Mouse (Mus musculus) adrenal gland, adult 18-20 months (tissue): ENCODE data around the gene Agfg1. TPM values are rescaled to one million over a fixed set of nuclear protein-coding genes. Genes with fewer than 3 reads are reported as not detected.
"Not testable (repeated sequence)": the region's sequence is repeated elsewhere in the genome, so short reads cannot be mapped to it uniquely, and the experiment has no call there.

Experiments
- DNase-seq, 2 experiments: peaks; one replicate each; pipeline ENCODE4 v3.0.0; 2021 to 2022; ENCODE audit warnings: low spot score in 2 of 2
- microRNA-seq, 2 experiments: library from miRNA; unstranded; fragments of <30 nt; microRNA quantifications; one replicate each; pipeline ENCODE4 v1.2.0; 2021; ENCODE audit warnings: borderline number of aligned reads in 2 of 2
- total RNA-seq, 2 experiments: library from RNA; stranded (reverse); gene quantifications; 1 replicate in 1 of 2; 2 replicates in 1 of 2; pipeline ENCODE4 v1.2.3; 2021

The Agfg1 gene
- total RNA-seq, 2 experiments from 2014 or later = 47.9 to 54.4 TPM

DNA sequence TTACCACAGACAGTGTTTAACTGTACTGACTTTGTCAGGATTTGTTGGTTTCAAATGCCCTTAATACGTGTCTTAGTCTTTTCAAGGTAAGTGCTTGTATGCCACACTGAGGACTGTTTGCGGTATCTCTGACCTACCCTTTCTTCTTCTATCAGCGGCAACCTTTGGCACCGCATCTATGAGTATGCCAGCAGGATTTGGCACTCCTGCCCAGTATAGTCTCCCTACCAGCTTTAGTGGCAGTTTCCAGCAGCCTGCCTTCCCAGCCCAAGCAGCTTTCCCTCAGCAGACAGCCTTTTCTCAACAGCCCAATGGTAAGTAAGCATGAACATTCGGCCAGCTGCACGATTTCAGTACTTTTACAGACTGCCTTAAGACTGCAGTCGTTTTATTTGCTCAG lies 54.0 kb downstream of the Agfg1 start:
- DNase-seq = no peak

DNA sequence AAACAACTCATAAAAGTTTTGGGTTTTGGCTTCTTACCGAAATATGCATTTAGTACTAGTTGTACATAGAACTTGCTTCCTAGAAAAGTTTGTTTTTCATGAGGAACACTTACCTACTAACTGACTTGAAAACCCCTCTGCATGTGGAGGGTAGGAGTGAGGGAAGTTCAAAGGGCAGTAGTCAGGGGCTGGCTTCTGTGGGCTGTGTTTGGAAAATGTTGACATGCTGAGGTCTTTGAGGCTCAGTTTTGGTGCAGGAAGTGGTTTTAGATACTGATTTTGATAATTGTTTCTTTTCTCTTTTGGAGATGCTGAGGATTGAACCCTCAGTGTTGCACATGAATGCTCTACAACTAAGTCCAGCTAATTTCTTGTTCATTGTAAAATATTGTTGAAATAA lies 61.3 kb downstream of the Agfg1 start:
- no peak for DNase-seq

DNA sequence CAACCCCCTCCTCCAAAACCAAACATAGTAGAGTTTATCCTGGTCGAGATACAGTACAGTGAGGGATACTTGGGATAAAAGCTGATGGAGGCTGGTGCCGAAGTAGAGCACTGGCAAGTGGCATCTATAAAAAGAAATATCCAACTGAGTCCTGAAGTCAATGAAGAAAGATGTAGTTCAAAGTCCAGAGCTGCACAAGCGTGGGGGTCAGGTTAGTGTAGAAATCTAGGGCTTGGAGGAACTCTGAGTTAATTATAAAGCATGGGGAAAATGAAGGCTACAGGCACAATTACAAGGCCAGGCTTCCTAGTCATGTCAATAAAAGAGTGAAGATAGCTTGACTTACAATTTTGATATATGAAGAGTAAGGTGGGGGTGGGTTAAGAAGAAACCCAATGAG lies 61.9 kb downstream of the Agfg1 start:
- no peak for DNase-seq

DNA sequence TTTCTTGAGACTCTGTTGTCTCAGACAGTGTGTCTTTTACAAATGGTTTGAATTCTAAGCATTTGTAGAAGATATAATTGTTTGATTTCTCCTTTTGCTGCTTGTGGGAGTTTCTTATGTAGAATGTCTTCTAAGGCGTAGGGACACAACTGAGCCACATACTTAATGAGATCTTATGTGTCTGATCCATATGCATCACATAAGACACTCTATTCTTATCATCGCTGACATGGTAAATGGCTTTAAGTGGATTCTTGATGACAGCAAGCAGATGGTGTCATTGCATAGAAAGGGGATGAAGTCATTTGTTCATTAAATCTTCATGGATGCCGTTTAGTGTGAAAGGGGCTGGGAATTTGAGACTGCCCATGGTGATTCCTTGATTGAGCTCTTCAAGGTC lies 66.6 kb downstream of the Agfg1 start:
- DNase-seq = no peak

DNA sequence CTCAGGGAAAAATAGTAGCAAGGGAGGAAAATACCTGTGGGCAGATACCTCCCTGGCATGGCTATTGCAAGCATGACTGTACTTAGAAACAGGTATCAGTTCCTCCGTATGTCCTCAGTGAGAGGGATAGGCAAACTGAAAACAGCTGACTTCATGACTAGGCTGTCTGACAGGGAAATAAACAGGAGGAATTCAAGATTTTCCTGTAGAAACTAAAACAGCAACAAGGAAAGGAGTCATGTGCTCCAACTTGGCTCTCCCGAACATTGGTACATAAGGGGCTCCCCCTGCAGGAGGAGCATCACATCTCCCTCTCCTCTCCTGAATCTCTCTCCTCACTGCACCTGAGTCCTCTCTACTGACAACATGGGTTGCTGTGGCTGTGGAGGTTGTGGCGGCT lies 73.7 kb downstream of the Agfg1 start, which contains the start of gene A030005L19Rik:
Gene A030005L19Rik, plus strand, starts transcription at position 301 of the 400 bp plus-strand sequence.
- DNase-seq = no peak

DNA sequence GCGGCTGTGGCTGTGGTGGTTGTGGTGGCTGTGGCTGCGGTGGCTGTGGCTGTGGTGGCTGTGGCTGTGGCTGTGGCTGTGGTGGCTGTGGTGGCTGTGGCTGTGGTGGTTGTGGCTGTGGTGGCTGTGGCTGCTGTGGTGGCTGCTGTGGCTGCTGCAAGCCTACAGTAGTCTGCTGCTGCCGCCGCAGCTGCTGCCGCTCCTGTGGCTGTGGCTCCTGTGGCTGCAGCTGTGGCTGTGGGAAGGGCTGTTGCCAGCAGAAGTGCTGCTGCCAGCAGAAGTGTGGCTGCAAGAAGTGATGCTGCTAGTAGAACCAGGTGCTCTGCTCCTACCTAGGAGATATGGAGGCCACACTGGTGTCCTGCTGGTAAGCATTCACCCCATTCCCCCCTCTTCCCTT lies 74.2 kb downstream of the Agfg1 start:
- not testable (repeated sequence) for DNase-seq

DNA sequence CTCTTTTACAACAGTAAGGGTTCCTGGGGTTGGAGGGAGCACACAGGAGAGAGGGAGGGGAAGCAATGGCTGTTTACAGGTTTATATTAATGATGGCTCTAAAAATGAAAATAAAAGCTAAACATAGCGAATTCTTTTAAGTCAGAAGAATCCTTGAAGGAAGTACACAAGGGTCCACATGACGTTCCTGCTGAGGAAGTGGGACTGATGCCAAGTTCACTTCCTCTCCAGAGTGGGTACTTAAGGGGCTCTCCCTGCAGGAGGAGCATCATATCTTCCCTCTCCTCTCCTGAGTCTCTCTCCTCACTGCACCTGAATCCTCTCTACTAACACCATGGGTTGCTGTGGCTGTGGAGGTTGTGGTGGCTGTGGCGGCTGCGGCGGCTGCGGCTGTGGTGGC lies 85.4 kb downstream of the Agfg1 start, which contains the start of gene A030014E15Rik:
Gene A030014E15Rik, plus strand, starts transcription at position 268 of the 400 bp plus-strand sequence.
- no peak for DNase-seq

DNA sequence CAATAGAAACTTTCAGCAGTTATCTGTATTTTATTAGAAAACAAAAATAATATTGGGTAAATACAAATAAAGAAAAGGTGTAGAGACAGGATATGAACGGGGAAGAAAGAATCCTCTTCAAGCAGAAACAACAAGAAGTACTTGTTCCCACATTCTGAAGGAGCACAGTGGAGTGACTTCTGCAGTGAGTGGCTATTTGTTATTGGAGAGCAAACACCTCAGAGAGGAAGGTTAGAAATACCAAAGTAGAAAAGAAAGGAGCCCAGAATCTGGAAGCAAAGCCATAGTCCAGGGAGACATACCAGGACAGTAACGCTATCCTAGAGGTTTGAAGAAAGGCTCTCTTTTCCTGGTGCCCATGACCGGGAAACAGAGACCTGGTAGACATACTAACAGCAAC lies 91.3 kb downstream of the Agfg1 start:
- DNase-seq = not testable (repeated sequence)

DNA sequence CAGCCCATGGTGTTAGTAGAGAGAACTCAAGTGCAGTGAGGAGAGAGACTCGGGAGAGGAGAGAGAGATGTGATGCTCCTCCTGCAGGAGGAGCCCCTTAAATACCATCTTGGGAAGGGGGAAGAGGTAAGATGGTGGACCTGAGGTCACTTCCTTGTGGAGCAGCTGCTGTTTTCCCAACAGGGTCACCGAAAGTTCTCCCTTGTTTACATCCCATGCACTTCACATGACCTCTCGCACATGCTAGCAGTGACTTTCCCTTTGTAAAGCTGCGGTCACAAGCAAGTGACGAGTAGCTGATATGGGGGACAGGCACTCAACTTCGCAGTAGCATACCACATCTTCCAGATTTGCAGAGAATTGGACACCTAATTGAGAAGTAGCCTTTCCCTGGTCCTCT lies 92.0 kb downstream of the Agfg1 start, which contains the start of gene Gm6217:
Gene Gm6217, minus strand, starts transcription at position 74 of the 400 bp plus-strand sequence.
- DNase-seq = not testable (repeated sequence)

DNA sequence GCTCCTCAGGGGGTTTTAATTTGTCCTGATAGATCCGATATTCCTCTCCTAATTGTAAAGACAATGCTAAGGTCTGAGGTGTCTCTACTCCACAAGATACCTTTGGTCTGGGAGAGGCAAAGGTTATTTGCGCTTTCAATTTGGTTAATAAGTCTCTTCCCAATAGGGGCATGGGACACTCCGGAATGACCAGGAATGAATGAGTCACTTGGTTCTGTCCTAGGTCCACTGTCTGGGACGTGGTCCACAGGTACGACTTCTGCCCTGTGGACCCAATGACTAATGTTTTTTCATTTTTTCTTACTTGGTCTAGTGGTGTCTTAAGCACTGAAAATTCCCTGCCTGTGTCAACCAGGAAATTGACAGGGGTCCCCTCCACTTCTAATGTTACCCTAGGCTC lies 99.4 kb downstream of the Agfg1 start:
- no peak for DNase-seq

DNA sequence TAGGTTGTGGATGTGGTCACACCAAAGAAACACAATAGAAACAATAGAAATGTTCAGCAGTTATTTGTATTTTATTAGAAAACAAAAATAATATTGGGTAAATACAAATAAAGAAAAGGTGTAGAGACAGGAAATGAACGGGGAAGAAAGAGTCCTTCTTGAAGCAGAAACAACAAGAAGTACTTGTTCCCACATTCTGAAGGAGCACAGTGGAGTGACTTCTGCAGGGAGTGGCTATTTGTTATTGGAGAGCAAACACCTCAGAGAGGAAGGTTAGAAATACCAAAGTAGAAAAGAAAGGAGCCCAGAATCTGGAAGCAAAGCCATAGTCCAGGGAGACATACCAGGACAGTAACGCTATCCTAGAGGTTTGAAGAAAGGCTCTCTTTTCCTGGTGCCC lies 103.2 kb downstream of the Agfg1 start:
- DNase-seq = not testable (repeated sequence)

DNA sequence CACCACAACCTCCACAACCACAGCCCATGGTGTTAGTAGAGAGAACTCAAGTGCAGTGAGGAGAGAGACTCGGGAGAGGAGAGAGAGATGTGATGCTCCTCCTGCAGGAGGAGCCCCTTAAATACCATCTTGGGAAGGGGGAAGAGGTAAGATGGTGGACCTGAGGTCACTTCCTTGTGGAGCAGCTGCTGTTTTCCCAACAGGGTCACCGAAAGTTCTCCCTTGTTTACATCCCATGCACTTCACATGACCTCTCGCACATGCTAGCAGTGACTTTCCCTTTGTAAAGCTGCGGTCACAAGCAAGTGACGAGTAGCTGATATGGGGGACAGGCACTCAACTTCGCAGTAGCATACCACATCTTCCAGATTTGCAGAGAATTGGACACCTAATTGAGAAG lies 104.0 kb downstream of the Agfg1 start, which contains the start of gene A030003K21Rik:
Gene A030003K21Rik, minus strand, starts transcription at position 94 of the 400 bp plus-strand sequence.
- not testable (repeated sequence) for DNase-seq

DNA sequence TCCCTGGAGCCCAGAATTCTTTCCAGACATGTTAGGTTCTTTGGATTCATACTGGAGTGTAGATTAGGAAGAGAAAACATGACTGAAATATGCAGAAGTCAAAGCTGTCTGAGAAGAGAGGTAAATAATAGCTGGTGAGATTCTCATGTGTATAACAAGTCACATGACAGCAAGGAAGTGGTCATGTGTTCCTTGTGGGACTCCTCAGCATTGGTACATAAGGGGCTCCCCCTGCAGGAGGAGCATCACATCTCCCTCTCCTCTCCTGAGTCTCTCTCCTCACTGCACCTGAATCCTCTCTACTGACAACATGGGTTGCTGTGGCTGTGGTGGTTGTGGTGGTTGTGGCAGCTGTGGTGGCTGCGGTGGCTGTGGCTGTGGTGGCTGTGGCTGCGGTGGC lies 106.7 kb downstream of the Agfg1 start:
- not testable (repeated sequence) for DNase-seq

DNA sequence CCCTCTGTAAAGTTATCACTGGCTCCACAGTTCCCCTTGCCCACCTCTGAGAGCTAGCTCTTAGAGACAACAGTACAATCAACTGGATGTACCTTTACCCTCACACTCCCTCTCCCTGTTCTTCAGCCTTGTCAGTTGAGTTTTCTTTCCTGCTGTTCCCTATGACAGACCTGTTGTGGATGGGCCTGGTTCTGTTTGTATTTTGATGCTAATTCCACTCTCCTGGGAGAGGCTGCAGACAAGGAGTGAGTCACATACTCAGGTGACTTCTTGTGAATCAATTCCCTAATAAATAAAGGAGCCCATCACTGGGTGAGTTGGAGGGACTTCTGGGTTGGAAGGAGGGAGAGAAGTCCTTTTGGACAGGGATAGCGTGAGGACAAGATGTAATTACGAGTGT lies 109.3 kb downstream of the Agfg1 start:
- no peak for DNase-seq

Small RNA genes within 50 kb of the gene (microRNA-seq; reads per million reads assigned to microRNA genes)
- 0 to 3.8 reads per million in 2 experiments for gene Gm22396

Other genes starting within 250 kb of the Agfg1 start
- gene Mff, start 114.6 kb upstream of the Agfg1 start, total RNA-seq = 100 to 1,000 TPM; 110 to 116 TPM
- gene Tm4sf20, start 71.0 kb upstream of the Agfg1 start, total RNA-seq = not detected
- not detected for gene Gm47791, start 68.2 kb upstream of the Agfg1 start, total RNA-seq
- not detected for gene A030005L19Rik, start 73.8 kb downstream of the Agfg1 start, total RNA-seq
- not detected for gene A030014E15Rik, start 85.4 kb downstream of the Agfg1 start, total RNA-seq
- not detected for gene Gm6217, start 91.9 kb downstream of the Agfg1 start, total RNA-seq
- gene A030003K21Rik, start 103.9 kb downstream of the Agfg1 start, total RNA-seq = not detected
- gene Gm7544, start 116.5 kb downstream of the Agfg1 start, total RNA-seq = not detected
- not detected for gene Gm47955, start 120.8 kb downstream of the Agfg1 start, total RNA-seq
- gene Gm47959, start 161.1 kb downstream of the Agfg1 start, total RNA-seq = not detected
- gene Slc19a3, start 199.0 kb downstream of the Agfg1 start, total RNA-seq = under 1 TPM; 0.16 to 0.30 TPM
- not detected for gene Krtap28-10, start 203.0 kb downstream of the Agfg1 start, total RNA-seq
- gene Gm47969, start 205.4 kb downstream of the Agfg1 start, total RNA-seq = not detected
- gene A030005K14Rik, start 219.9 kb downstream of the Agfg1 start, total RNA-seq = not detected
- gene Krtap28-13, start 221.4 kb downstream of the Agfg1 start, total RNA-seq = not detected